Mouse (Mus musculus): ENCODE data around the gene Armc7. TPM values are rescaled to one million over a fixed set of nuclear protein-coding genes. Genes with fewer than 3 reads are reported as not detected.

Gene Armc7
- polyA plus RNA-seq, 1 experiment from 2014 or later: 9.0 TPM

DNA sequence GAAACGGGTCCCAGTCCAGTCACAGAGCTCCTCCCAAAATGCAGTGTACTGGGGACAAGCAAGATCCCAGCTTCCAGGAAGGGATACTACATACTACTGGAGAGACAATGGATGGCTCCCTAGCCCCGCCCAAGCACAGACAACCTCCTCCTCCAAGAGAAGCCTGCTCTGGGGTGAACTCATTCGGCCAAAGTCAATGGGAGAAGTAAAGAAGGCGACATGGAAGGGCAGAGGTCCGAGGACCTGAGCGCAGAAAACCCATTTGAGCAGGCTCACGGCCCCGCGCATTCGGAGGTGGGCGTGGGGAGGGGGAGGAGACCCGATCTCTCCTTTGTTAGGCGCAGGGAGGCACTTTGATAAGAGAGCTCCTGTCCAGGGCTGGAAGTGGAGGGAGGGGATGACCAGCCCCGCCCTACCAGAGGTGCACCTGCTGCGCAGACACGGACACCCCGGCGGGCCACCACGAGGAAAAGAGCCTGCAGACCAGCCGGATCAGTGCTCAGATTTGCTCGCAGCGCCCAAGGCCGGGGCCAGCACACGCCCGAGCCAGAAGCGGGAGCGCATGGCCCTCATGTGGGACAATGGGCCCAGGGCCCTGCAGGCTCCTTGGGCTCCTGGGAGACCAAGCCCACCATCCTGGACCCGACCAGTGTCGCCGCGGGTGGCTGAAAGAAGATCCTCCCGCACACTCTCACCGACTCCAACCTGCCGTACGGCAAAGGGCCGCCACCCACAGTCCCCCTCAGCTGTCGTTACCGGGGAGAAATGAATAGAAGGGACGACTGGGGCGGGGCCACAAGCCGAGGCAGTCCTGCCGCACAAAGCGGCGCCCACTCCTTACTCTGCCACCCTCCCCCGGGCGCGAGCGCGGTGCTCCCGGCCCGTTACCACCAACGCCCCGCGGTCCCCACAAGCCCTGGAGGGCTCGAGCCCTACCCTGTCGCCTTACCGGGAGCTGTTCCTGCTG is 38.1 kb downstream of the Armc7 start:
- TF ChIP-seq EP300 (IDR thresholded peaks at IDR 0.05): no peak
- no peak for TF ChIP-seq CTCF (IDR thresholded peaks at IDR 0.05)
- DNase-seq (ENCODE audit: low spot score): peak; percentile 51
- peaks cover 18% of the 10 kb centered on the region for H3K4me1 ChIP-seq (ENCODE audit: insufficient read depth, low read depth, low read length)
- WGBS: 0% methylated on average over 57 of the region's 57 CpGs
- H3K4me2 ChIP-seq (replicated peaks; ENCODE audit: low read depth, low read length): peak overlapping the region; percentile 96
- H3K9me3 ChIP-seq (ENCODE audit: low read length): no peaks in the 10 kb centered on the region
- ATAC-seq: peak; percentile 63
- peak overlapping the region; percentile 82 for H3K9ac ChIP-seq (replicated peaks; ENCODE audit: low read depth)
- peak overlapping the region; percentile 90 for H3K4me3 ChIP-seq (ENCODE audit: low read depth, low read length)
- no peaks in the 10 kb centered on the region for H3K36me3 ChIP-seq (ENCODE audit: insufficient read depth, low read length)
- H3K27me3 ChIP-seq (replicated peaks; ENCODE audit: insufficient read depth, low read length): no peaks in the 10 kb centered on the region
- H3K27ac ChIP-seq (ENCODE audit: low read length): peak overlapping the region; percentile 88

DNA sequence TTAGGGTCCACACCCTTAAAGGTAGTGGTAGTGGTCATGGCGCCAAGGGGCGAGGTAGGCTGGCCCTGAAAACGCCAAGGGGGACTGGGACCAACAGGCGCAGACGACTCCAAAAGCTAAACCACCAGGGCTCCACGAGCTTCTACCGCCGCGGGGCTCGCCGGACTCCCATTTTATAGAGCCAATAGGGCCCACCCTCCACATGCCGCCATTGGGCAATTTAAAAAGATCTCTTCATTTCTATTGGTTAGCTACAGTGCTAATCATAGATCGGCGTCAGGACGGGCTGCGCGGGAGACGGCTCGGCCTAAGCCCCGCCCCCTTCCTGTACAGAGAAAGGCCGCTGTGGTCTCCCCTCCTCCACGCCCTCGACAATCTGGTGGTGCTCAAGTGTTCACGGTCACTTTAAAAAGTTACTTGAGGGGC is 38.8 kb downstream of the Armc7 start, which contains the start of gene Jpt1:
TSS of gene Jpt1 (minus strand) at position 150 of the 426 bp plus-strand sequence.
- Histone ChIP-seq H3K36me3 (ENCODE audit: insufficient read depth, low read length) (no peaks in the 10 kb centered on the region), H3K27me3 (replicated peaks; ENCODE audit: insufficient read depth, low read length) (no peaks in the 10 kb centered on the region), H3K4me2 (replicated peaks; ENCODE audit: low read depth, low read length) (peak within 1 kb of the TSS; percentile 96), H3K9ac (replicated peaks; ENCODE audit: low read depth) (peak within 1 kb of the TSS; percentile 82), H3K4me1 (ENCODE audit: insufficient read depth, low read depth, low read length) (peaks cover 18% of the 10 kb centered on the region), H3K27ac (ENCODE audit: low read length) (peak within 1 kb of the TSS; percentile 88), H3K4me3 (ENCODE audit: low read depth, low read length) (peak within 1 kb of the TSS; percentile 90), H3K9me3 (ENCODE audit: low read length) (no peaks in the 10 kb centered on the region)
- ATAC-seq (peak; percentile 98), DNase-seq (ENCODE audit: low spot score) (peak; percentile 99)
- under 1% methylated on average over 24 of the region's 24 CpGs for WGBS
- TF ChIP-seq CTCF (IDR thresholded peaks at IDR 0.05): no peak; the same call in 1 of the 2 replicates
- TF ChIP-seq EP300 (IDR thresholded peaks at IDR 0.05): peak; percentile 74

DNA sequence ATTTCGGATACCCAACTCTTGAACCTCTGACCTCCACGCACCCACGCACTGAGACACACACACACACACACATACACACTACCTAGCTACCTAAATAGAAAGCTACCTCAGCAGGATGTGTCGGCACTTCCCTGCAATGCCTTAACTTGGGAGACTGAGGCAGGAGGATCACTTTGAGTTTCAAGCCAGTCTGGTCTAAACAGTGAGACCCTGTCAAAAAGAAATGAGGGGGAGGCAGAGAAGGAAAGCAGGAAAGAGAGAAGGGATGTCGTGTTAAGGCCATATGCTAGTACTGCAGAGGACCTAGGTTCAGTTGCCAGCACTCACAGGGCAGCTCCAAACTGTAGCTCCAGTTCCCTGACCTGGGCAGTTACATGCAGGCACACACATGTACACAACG is 39.6 kb downstream of the Armc7 start:
- Histone ChIP-seq H3K36me3 (ENCODE audit: insufficient read depth, low read length) (no peaks in the 10 kb centered on the region), H3K9ac (replicated peaks; ENCODE audit: low read depth) (no peak overlapping the region), H3K4me3 (ENCODE audit: low read depth, low read length) (no peak overlapping the region), H3K4me2 (replicated peaks; ENCODE audit: low read depth, low read length) (no peak overlapping the region), H3K9me3 (ENCODE audit: low read length) (no peaks in the 10 kb centered on the region), H3K27ac (ENCODE audit: low read length) (no peak overlapping the region), H3K27me3 (replicated peaks; ENCODE audit: insufficient read depth, low read length) (no peaks in the 10 kb centered on the region), H3K4me1 (ENCODE audit: insufficient read depth, low read depth, low read length) (peaks cover 18% of the 10 kb centered on the region)
- TF ChIP-seq EP300 (IDR thresholded peaks at IDR 0.05) (no peak), CTCF (IDR thresholded peaks at IDR 0.05) (no peak)
- DNase-seq (ENCODE audit: low spot score): no peak
- 57% methylated on average over 6 of the region's 6 CpGs for WGBS
- no peak for ATAC-seq

DNA sequence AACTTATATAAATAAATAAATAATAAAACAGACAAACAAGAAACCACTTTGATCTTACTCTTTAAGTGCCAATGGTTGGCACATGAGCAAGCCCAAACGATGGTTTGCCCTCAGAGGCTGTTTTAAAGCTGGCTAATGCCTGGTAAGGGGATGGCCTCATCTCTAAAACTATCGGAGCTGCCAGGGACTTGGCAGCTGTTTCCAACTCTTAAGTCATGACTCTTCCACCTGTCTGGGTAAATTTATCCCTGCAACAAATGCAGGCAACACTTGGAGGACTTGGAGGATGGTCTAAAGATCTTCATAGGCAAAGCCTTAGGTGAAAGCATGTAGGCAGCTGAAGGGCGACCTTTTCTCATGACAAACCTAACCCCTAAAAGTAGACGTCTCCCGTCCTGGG is 41.5 kb downstream of the Armc7 start:
- DNase-seq (ENCODE audit: low spot score) (no peak), ATAC-seq (no peak)
- Histone ChIP-seq H3K27ac (ENCODE audit: low read length) (no peak overlapping the region), H3K9me3 (ENCODE audit: low read length) (no peaks in the 10 kb centered on the region), H3K9ac (replicated peaks; ENCODE audit: low read depth) (no peak overlapping the region), H3K4me3 (ENCODE audit: low read depth, low read length) (no peak overlapping the region), H3K36me3 (ENCODE audit: insufficient read depth, low read length) (peaks cover 4% of the 10 kb centered on the region; the same call in 1 of the 2 replicates), H3K4me2 (replicated peaks; ENCODE audit: low read depth, low read length) (no peak overlapping the region), H3K4me1 (ENCODE audit: insufficient read depth, low read depth, low read length) (peaks cover 14% of the 10 kb centered on the region), H3K27me3 (replicated peaks; ENCODE audit: insufficient read depth, low read length) (no peaks in the 10 kb centered on the region)
- TF ChIP-seq EP300 (IDR thresholded peaks at IDR 0.05) (no peak), CTCF (IDR thresholded peaks at IDR 0.05) (no peak)
- WGBS: 79% methylated on average over 5 of the region's 5 CpGs

DNA sequence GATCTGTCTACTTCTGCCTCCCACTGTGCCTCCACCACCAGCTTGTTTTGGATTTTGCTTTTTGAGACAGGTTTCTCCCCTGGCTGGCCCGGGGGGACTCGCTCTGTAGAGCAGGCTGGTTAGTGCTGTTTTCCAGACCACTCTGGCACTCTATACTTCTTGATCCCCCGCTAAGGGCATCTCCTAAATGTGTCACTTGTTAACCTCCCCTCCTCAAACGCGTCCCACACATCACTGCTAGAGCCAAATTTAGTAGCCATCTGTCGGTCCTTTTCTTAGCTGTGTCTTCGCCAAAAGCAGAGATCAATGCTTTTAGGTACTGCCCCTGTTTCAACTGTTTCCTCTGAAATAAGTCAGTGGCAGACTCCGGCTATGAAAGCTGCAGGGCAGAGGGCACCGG is 43.2 kb downstream of the Armc7 start:
- no peak overlapping the region for H3K9ac ChIP-seq (replicated peaks; ENCODE audit: low read depth)

DNA sequence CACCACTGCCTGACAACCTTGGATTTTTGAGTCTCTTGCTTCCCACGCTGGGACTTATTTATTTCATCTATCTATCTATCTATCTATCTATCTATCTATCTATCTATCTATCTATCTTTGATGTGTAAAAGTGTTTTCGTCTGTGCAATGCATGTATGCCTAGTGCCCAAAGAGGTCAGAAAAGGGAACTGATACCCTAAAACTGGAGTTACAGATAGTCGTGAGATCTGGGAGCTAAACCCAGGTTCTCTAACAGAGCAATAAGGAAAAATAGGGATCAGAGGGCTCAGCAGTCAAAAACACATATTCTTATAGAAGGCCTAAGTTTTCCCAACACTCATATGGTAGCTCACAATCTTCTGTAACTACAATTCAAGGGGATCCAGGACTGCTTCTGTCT is 44.1 kb downstream of the Armc7 start:
- no peak overlapping the region for H3K27ac ChIP-seq (ENCODE audit: low read length)
- peaks cover 4% of the 10 kb centered on the region for H3K36me3 ChIP-seq (ENCODE audit: insufficient read depth, low read length)
- no peak overlapping the region for H3K4me2 ChIP-seq (replicated peaks; ENCODE audit: low read depth, low read length)
- no peak overlapping the region for H3K4me3 ChIP-seq (ENCODE audit: low read depth, low read length)
- no peak for ATAC-seq
- no peak for TF ChIP-seq EP300 (IDR thresholded peaks at IDR 0.05)
- TF ChIP-seq CTCF (IDR thresholded peaks at IDR 0.05): no peak
- no peaks in the 10 kb centered on the region for H3K27me3 ChIP-seq (replicated peaks; ENCODE audit: insufficient read depth, low read length)
- WGBS: 81% methylated on average over 3 of the region's 3 CpGs
- H3K4me1 ChIP-seq (ENCODE audit: insufficient read depth, low read depth, low read length): no peaks in the 10 kb centered on the region
- H3K9ac ChIP-seq (replicated peaks; ENCODE audit: low read depth): no peak overlapping the region
- no peaks in the 10 kb centered on the region for H3K9me3 ChIP-seq (ENCODE audit: low read length)
- no peak for DNase-seq (ENCODE audit: low spot score)

More for the DNA sequence above, 43.2 kb downstream of the Armc7 start:
- Histone ChIP-seq H3K36me3 (ENCODE audit: insufficient read depth, low read length) (peaks cover 4% of the 10 kb centered on the region), H3K4me1 (ENCODE audit: insufficient read depth, low read depth, low read length) (no peaks in the 10 kb centered on the region), H3K4me3 (ENCODE audit: low read depth, low read length) (no peak overlapping the region), H3K9me3 (ENCODE audit: low read length) (no peaks in the 10 kb centered on the region), H3K27ac (ENCODE audit: low read length) (no peak overlapping the region), H3K4me2 (replicated peaks; ENCODE audit: low read depth, low read length) (no peak overlapping the region), H3K27me3 (replicated peaks; ENCODE audit: insufficient read depth, low read length) (no peaks in the 10 kb centered on the region)
- ATAC-seq (no peak), DNase-seq (ENCODE audit: low spot score) (no peak)
- 68% methylated on average over 9 of the region's 9 CpGs for WGBS
- TF ChIP-seq EP300 (IDR thresholded peaks at IDR 0.05) (no peak), CTCF (IDR thresholded peaks at IDR 0.05) (no peak)

Data from lung, postnatal 0 days (tissue).